Mouse (Mus musculus): ENCODE measurements around the gene Eif4g3. TPM values are rescaled to one million over a fixed set of nuclear protein-coding genes. Genes with fewer than 3 reads are reported as not detected.

The Eif4g3 gene
- polyA plus RNA-seq, 1 experiment from 2014 or later, result 61.6 TPM

DNA sequence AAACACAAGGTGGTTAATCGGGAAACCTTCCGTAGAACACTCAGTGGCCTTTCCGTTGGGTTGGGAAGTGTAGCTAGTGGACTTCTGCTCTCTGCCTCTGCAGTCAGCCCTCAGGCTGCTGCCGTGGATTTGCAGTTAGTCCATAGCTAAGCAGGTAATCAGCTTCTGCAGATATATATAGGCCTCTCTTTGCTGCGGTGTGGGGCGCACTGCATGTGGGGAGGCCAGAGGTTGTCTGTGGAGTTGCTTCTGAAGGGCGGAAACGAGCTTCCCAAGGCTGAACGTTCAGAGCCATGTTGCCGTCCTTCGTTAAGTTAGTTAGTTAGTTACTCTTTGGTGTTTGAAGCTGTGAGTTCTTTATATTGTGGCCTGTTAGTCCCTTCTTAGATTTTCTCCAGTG, 80.3 kb downstream of the Eif4g3 start:
- no peak overlapping the region for H3K9ac ChIP-seq
- H3K36me3 ChIP-seq, result peaks cover 11% of the 10 kb centered on the region
- H3K27me3 ChIP-seq, result no peaks in the 10 kb centered on the region
- no peaks in the 10 kb centered on the region for H3K9me3 ChIP-seq (replicated peaks)
- 92% methylated on average over 11 of the region's 11 CpGs for WGBS
- no peak overlapping the region for H3K27ac ChIP-seq
- no peak overlapping the region for H3K4me3 ChIP-seq
- no peak for ATAC-seq (ENCODE audit: low FRiP score)
- no peak overlapping the region for H3K4me2 ChIP-seq (replicated peaks)
- H3K4me1 ChIP-seq, result peaks cover 3% of the 10 kb centered on the region; the same call in 1 of the 2 replicates

DNA sequence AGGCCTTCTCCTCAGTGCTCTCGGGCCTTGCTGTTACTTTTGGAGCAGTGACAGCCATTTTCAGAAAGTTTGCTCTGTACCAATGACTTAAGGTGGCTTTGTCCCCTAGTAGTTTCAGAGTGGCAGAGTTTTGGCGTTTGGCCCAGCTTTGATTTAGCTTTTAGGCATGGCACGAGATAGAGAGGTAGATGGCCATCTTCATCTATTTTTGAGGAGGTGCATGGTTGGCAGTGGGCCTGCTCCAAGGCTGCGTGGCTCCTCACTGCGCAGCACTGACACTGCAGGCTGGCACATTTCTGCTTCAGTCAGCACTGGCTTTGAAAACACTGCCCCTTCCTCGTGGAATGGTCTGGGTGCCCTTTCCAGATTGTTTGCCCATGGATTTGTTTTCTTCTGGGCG, 80.7 kb downstream of the Eif4g3 start:
- no peaks in the 10 kb centered on the region for H3K9me3 ChIP-seq (replicated peaks)
- no peak for ATAC-seq (ENCODE audit: low FRiP score)
- peaks cover 11% of the 10 kb centered on the region for H3K36me3 ChIP-seq
- H3K4me1 ChIP-seq, result peaks cover 3% of the 10 kb centered on the region; the same call in 1 of the 2 replicates
- H3K4me3 ChIP-seq, result no peak overlapping the region
- H3K9ac ChIP-seq, result no peak overlapping the region
- no peak overlapping the region for H3K27ac ChIP-seq
- no peaks in the 10 kb centered on the region for H3K27me3 ChIP-seq
- H3K4me2 ChIP-seq (replicated peaks), result no peak overlapping the region
- WGBS, result 83% methylated on average over 7 of the region's 7 CpGs

DNA sequence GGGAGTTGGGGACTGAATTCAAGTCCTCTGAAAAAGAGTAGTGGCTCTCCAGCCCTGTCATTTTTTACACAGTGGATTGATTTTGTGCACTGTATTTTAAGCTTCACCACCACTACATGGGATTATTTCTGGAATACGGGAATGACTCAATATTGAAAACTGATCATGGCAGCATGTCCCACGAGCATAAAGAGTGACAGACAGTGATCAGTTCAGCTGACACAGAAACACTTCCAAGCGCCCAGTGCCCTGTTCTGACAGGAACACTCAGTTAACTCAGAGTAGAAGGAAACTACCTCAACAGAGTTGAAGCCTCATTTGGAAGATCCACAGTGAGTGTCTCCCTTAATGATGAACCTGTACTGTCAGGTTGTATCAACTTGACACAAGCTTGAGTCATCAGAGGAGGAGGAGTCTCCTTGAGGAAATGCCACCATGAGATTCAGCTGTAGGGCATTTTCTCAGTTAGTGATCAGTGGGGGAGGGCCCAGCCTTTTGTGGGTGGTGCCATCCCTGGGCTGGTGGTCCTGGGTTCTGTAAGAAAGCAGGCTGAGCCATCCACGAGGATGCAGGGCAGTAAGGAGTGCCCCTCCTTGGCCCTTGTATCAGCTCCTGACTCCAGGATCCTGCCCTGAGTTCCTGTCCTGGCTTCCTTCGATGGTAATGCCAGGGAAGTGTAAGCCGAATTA, 82.2 kb downstream of the Eif4g3 start:
- H3K9ac ChIP-seq, result no peak overlapping the region
- no peak overlapping the region for H3K4me2 ChIP-seq (replicated peaks)
- peaks cover 11% of the 10 kb centered on the region for H3K36me3 ChIP-seq
- no peaks in the 10 kb centered on the region for H3K27me3 ChIP-seq
- 66% methylated on average over 6 of the region's 6 CpGs for WGBS
- peaks cover 3% of the 10 kb centered on the region; the same call in 1 of the 2 replicates for H3K4me1 ChIP-seq
- no peak overlapping the region for H3K27ac ChIP-seq
- no peaks in the 10 kb centered on the region for H3K9me3 ChIP-seq (replicated peaks)
- no peak for ATAC-seq (ENCODE audit: low FRiP score)
- H3K4me3 ChIP-seq, result no peak overlapping the region

DNA sequence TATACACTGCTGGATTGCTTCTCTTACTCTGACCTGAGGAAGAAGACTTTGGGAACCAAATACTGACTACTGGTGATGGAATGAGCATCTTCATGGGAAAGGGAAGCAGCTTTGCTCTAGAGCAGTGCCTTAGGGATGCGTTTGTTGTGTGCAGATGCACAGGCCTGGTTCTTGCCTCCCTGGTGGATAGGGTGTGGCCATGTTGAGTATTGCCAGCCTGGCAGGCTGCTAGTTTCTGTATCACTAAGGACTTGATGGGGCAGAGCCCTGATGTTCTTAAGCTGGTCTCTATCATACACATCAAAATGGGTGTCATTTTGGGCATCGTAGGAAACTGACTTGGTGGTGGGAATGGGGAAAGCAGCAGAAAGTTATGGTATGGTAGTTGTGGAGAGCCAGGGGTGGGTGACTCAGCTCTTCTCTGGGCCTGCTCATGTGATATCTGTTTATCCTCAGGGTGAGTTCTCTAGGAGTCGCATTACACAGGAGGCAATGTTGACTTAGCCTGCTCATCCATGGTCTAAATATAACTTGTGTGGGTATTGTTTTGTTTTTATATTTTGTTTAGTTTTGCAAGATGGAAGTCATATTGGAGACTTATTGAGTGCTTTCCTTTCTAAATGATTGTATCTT, 85.0 kb downstream of the Eif4g3 start:
- Histone ChIP-seq H3K9me3 (replicated peaks) (no peaks in the 10 kb centered on the region), H3K4me3 (no peak overlapping the region), H3K9ac (no peak overlapping the region), H3K4me1 (peaks cover 12% of the 10 kb centered on the region), H3K36me3 (peaks cover 11% of the 10 kb centered on the region), H3K27ac (no peak overlapping the region), H3K27me3 (no peaks in the 10 kb centered on the region), H3K4me2 (replicated peaks) (no peak overlapping the region)
- no peak for ATAC-seq (ENCODE audit: low FRiP score)
- WGBS, result 98% methylated on average over 3 of the region's 3 CpGs

DNA sequence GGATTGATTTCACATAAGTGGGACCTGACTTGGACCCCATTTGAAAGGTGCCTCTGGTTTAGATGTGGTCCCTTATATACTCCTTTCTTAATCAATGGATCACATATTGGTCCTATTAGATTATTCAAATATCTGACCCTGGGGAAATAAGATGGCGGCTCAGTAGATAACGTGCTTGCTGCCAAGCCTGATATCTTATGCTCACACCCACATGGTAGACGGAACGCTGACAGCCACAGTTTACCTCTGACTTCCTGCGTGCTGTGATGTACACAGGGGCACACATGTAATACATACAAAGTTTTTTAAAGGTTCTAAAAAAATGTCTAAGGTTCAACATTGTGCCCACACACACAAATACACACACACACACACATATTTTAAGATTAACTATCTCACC, 86.4 kb downstream of the Eif4g3 start:
- Histone ChIP-seq H3K27me3 (no peaks in the 10 kb centered on the region), H3K4me3 (no peak overlapping the region), H3K4me1 (peaks cover 11% of the 10 kb centered on the region), H3K4me2 (replicated peaks) (no peak overlapping the region), H3K9ac (no peak overlapping the region), H3K36me3 (peaks cover 25% of the 10 kb centered on the region), H3K9me3 (replicated peaks) (no peaks in the 10 kb centered on the region), H3K27ac (no peak overlapping the region)
- 91% methylated on average over 5 of the region's 5 CpGs for WGBS
- ATAC-seq (ENCODE audit: low FRiP score), result no peak

DNA sequence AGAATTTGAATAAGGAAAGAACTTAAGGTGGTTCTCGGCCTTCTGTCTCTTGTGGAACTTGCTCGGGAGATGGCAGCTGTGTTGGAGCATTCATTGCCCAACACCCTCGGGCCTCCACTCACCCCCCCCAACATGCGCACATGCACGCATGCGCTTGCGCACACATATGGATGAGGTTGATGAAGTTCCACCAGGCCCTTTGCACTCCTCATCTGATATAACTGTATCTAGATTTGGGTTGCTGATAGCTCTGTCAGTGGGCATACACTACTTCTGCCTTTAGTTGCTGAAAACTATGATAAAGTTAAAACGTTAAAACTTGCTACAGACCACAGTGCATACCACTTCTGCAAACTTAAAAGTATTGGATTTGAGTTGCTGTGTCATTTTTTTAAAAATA, 89.6 kb downstream of the Eif4g3 start:
- no peak overlapping the region for H3K4me2 ChIP-seq (replicated peaks)
- no peaks in the 10 kb centered on the region for H3K27me3 ChIP-seq
- ATAC-seq (ENCODE audit: low FRiP score), result no peak
- no peaks in the 10 kb centered on the region for H3K9me3 ChIP-seq (replicated peaks)
- H3K4me3 ChIP-seq, result no peak overlapping the region
- peaks cover 36% of the 10 kb centered on the region for H3K36me3 ChIP-seq
- no peak overlapping the region for H3K27ac ChIP-seq
- peaks cover 20% of the 10 kb centered on the region for H3K4me1 ChIP-seq
- WGBS, result 87% methylated on average over 8 of the region's 8 CpGs
- no peak overlapping the region for H3K9ac ChIP-seq

DNA sequence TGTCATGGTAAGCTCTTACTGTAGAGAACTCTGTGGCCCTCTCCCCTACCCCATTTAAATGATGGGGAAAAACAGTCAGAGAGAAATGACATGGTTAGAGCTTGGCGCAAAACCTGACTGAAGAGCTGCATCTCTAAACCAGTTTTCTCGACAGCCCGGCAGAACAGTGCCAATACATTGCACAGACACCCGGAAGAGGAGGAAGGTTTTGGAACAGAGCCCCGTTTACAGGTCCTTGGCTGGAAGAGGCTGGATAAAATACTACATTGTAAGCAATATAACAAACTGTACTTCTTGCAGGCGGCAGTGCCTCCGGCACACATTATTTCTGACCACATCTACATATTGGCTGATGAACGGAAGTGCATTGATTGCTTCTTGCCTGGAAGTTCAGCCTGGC, 91.3 kb downstream of the Eif4g3 start:
- Histone ChIP-seq H3K4me1 (peaks cover 20% of the 10 kb centered on the region), H3K27ac (peak overlapping the region; percentile 23; the same call in 1 of the 2 replicates), H3K4me2 (replicated peaks) (no peak overlapping the region), H3K4me3 (no peak overlapping the region), H3K27me3 (no peaks in the 10 kb centered on the region), H3K9me3 (replicated peaks) (no peaks in the 10 kb centered on the region), H3K36me3 (peaks cover 36% of the 10 kb centered on the region), H3K9ac (no peak overlapping the region)
- 91% methylated on average over 8 of the region's 8 CpGs for WGBS
- ATAC-seq (ENCODE audit: low FRiP score), result no peak

DNA sequence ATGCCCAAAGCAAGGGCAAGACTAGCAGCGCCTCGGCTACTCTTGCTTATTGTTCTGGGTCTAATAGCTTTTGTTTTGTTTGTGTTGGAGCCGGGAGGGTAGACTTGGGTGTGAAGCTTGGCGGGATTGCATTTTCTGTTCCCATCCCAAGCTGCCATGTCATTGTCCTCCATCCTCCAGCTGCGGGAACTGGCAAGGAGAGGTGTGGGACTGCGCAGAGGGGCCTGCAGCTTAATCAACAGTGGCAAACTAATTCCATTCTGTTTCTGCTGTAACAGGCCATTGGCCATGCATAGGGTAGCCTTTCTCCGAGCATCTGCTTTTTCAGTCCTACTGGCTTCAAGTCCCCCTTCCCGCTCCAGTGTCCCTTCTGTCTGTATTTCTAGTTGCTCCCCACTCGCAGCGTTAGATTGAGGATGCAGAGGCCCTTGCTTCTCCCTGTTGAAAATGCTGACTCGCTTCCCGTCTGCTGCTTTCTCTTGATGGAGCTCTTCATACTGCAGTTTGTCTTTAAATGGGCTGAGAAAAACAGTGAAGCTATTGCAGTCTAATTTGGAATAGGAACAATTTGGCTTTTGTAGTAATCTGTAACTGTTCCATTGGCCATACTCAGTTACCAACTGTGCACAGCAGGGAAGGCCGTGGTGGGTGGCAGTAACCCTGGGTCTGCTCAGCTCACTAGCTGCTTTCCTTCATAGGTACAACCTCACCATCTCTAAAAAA, 92.2 kb downstream of the Eif4g3 start:
- no peak overlapping the region for H3K9ac ChIP-seq
- no peaks in the 10 kb centered on the region for H3K27me3 ChIP-seq
- ATAC-seq (ENCODE audit: low FRiP score), result no peak
- H3K4me2 ChIP-seq (replicated peaks), result no peak overlapping the region
- no peaks in the 10 kb centered on the region for H3K9me3 ChIP-seq (replicated peaks)
- H3K27ac ChIP-seq, result peak overlapping the region; percentile 44; the same call in 1 of the 2 replicates
- WGBS, result 69% methylated on average over 13 of the region's 13 CpGs
- H3K36me3 ChIP-seq, result peaks cover 43% of the 10 kb centered on the region
- H3K4me1 ChIP-seq, result peaks cover 20% of the 10 kb centered on the region
- H3K4me3 ChIP-seq, result no peak overlapping the region

DNA sequence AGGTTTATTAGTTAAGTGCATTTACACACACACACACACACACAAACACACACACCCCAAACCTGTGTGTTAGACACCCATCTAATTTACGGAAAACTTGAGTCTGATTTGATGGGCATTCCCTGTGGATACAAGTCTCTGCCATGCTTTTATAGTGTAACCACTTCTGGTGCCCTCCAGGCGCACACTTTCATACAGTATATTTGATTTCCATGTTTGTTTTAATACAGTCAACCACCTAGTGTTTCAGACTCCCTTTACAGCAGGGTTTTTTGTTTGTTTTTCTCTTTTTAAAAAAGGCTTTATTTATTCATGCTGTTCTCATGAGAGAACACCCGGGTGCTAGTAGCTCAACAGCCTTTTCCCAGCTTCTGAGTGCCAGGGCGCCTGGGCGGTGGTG, 94.1 kb downstream of the Eif4g3 start:
- ATAC-seq (ENCODE audit: low FRiP score), result no peak
- Histone ChIP-seq H3K9ac (no peak overlapping the region), H3K4me1 (peaks cover 11% of the 10 kb centered on the region; the same call in 1 of the 2 replicates), H3K27me3 (no peaks in the 10 kb centered on the region), H3K4me3 (no peak overlapping the region), H3K4me2 (replicated peaks) (no peak overlapping the region), H3K9me3 (replicated peaks) (no peaks in the 10 kb centered on the region), H3K27ac (no peak overlapping the region), H3K36me3 (peaks cover 43% of the 10 kb centered on the region)
- 89% methylated on average over 5 of the region's 5 CpGs for WGBS

DNA sequence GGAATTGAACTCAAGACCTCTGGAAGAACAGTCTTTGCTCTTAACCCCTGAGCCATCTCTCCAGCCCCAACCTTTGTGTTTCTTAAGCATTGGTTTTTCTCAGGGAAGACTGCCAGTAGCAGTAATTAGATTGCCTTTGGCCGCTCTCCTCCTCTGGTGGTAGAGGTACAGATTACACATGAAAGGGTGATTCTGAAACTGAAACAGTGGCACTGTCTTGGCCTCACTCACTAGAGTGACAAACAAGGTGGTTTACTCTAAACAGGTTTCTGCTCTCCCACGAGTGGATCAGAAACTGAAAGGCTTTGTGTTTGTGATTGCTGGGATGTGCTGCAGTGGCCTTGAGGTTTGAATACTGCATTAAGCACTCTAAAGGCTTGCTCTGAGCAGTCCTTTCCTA, 96.7 kb downstream of the Eif4g3 start:
- no peak overlapping the region for H3K4me3 ChIP-seq
- no peak overlapping the region for H3K4me2 ChIP-seq (replicated peaks)
- H3K9ac ChIP-seq, result no peak overlapping the region
- H3K27ac ChIP-seq, result no peak overlapping the region
- H3K4me1 ChIP-seq, result peaks cover 6% of the 10 kb centered on the region; the same call in 1 of the 2 replicates
- peaks cover 26% of the 10 kb centered on the region for H3K36me3 ChIP-seq
- H3K27me3 ChIP-seq, result no peaks in the 10 kb centered on the region
- no peaks in the 10 kb centered on the region for H3K9me3 ChIP-seq (replicated peaks)
- WGBS, result 87% methylated on average over 2 of the region's 2 CpGs
- ATAC-seq (ENCODE audit: low FRiP score), result no peak

DNA sequence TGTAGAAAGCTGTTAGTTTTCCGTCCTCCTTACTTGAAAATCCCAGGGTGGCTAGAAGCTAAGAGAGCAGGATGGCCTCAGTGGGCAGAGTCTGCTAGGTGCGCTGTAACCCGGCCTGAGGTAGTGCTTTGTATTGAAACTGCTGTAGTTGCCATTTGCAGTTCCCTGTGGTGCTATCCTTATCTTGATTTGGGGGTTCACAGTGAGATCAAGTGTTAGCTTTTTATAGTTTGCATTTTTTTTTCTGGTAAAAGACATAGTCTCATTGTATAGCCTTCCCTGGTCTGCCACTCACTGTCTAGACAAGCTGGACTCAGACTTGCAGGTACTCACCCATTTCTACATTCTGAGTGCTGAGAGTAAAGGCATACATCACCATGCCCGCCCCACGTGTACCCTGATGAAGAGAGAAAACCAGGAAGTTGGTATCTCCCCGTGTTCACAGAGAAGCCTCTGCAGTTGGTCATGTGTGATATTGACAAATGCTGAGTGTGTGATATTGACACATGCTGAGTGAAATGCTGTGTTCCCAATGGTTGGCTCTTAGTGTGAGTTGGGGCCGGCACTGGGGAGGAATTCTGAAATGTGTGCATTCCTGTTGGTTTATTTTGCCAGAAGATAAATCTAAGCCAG, 98.9 kb downstream of the Eif4g3 start:
- Histone ChIP-seq H3K36me3 (peaks cover 23% of the 10 kb centered on the region), H3K27ac (no peak overlapping the region), H3K4me3 (no peak overlapping the region), H3K9ac (no peak overlapping the region), H3K9me3 (replicated peaks) (no peaks in the 10 kb centered on the region), H3K4me1 (no peaks in the 10 kb centered on the region), H3K27me3 (no peaks in the 10 kb centered on the region), H3K4me2 (replicated peaks) (no peak overlapping the region)
- 91% methylated on average over 7 of the region's 7 CpGs for WGBS
- ATAC-seq (ENCODE audit: low FRiP score), result no peak

DNA sequence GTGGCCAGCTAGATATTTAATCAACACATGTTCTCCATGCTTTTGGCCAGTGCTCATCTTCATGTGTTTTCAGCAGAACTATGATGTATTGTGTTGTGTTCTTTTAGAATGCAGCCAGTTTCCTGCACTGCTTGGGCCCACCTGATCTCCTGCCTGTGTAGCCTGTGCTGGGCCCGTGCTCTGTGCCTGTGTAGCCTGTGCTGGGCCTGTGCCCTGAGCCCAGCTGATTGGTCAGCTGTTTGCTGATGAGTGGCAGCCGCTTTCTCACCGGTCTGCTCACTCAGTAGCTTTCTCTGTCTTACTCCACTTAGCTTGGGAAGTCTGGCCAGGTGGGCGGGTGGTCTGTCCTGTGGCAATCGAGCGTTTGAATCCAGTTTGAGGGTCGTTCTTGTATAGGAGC, 107.6 kb downstream of the Eif4g3 start:
- Histone ChIP-seq H3K9ac (no peak overlapping the region), H3K27me3 (no peaks in the 10 kb centered on the region), H3K36me3 (peaks cover 61% of the 10 kb centered on the region), H3K4me2 (replicated peaks) (no peak overlapping the region), H3K4me1 (no peaks in the 10 kb centered on the region), H3K9me3 (replicated peaks) (no peaks in the 10 kb centered on the region), H3K27ac (no peak overlapping the region), H3K4me3 (no peak overlapping the region)
- WGBS, result 94% methylated on average over 7 of the region's 7 CpGs
- ATAC-seq (ENCODE audit: low FRiP score), result no peak

Measured in hindbrain, embryonic 12.5 days (tissue).